Mouse (Mus musculus): ENCODE results near the gene P4ha2. TPM values are rescaled to one million over a fixed set of nuclear protein-coding genes. Genes with fewer than 3 reads are reported as not detected.

Gene P4ha2
- total RNA-seq, 2 experiments from 2014 or later, result 29.2 to 41.5 TPM

DNA sequence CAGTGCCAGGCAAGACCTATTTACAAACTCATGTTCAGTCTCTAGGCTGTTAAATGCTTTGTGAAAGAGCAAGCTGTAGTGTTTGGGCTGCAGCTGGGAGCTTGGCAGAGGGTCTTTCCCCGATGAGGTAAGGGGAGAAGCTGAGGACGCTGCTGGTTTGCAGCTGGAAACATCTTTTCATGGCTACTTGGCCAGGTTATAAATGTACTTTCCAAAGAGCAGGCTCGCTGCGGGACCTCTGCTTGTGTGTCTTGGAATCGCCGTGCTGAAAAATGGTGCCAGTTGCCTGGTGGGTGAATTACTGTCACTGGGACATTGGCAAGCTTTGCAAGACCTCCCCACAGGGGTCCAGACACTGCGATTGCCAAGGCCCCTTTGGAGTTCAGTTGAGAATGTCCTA is 7.3 kb downstream of the P4ha2 start:
- DNase-seq, result no peak

GRCm38 (mm10) chr11:54108131-54108530 is 8.2 kb downstream of the P4ha2 start:
- DNase-seq, result no peak

GRCm38 (mm10) chr11:54108894-54109293 is 9.0 kb downstream of the P4ha2 start:
- no peak for DNase-seq

DNA sequence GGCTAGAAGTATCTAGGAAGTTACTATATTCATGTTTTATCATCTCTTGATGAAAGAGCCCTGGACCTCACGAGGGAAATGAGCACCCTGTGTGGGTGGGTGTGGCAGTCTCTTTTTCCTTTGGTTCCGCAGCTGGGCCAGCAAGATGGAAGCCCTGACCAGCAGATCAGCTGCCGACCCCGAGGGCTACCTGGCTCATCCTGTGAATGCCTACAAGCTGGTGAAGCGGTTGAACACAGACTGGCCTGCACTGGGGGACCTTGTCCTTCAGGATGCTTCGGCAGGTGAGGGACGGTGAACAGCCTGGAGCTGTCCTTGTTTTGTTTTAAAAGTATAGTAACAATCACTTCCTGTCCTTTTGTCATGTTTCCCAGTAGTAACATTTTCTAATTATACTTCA is 11.4 kb downstream of the P4ha2 start:
- DNase-seq, result no peak

DNA sequence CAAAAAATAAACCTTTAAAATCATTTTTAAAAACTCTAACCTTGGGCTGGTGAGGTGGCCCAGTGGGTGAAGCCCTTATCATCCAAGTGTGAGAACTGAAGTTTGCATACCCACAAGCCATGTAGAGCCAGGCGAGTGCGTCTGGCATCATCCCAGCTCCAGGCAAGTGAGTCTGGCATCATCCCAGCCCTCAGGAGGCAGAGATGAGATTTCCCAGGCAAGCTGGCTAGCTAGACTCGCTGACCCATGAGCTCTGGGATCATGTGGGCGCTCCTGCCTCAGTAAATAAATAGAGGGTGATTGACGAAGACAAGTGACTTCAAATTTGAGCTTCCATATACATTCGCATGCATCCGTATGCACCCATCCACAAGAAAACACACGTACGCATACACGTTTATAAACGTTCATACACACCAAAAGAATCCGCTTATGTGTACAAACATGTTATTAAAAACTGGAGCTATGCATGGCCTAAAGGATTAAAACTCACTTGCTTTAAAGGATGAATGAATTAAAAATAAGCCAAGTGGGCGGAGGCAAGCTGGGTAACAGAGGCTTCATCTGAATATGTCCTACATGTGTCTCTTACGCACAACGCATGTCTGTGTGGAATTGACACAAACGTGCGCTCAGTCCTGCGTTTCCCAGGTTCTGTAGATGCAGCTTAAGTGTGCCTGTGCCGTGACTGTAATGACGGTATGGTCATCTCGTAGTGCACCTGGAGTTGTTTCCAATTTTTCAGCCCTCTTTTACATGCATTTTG is 12.3 kb downstream of the P4ha2 start:
- peak in 1 of 2 experiments; percentile 40 for DNase-seq

DNA sequence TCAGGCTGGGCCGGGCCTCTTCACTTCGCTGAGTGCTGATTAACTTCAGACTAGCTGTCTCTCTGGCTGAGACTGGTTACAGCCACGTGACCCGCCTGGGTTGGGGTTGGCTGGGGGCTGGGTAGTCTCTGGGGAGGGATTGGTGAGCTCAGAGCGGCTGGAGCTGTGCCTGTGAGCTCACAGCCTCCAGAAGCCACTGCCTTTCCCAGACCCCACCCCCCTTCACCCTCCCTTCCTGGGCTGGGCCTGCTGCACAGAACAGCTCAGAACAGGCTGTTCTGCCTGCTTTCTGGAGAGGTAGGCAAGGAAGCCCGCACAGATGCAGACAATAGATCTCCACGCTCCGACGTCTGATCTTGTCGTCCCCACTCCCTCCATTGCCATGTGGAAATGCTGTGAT is 13.0 kb downstream of the P4ha2 start:
- peak; percentile 96 to 97 for DNase-seq

- no peak for DNase-seq
These were observed 13.5 kb downstream of the P4ha2 start for GRCm38 (mm10) chr11:54113352-54113751.

DNA sequence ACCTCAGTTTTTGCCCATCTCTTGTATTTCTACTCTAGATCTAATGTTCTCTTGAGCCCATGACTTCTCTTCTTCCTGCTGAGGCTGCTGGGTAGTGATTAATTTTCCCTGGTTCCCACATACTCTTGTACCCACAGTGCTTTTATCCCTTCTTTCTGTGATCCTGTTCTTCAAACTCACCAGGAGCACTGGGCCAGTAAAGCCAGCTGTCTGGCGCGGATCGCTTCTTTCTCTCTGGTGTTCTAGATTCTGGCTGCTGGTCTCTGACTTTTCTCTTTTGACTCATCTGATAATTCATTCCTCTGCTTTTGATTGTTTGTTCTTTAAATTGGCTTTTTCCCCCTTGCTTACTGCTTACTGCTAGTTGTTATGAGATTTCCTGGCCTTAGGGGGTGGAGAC is 14.9 kb downstream of the P4ha2 start:
- DNase-seq, result no peak

GRCm38 (mm10) chr11:54115301-54115700 is 15.4 kb downstream of the P4ha2 start:
- no peak for DNase-seq

GRCm38 (mm10) chr11:54115911-54116310 is 16.0 kb downstream of the P4ha2 start:
- no peak for DNase-seq

DNA sequence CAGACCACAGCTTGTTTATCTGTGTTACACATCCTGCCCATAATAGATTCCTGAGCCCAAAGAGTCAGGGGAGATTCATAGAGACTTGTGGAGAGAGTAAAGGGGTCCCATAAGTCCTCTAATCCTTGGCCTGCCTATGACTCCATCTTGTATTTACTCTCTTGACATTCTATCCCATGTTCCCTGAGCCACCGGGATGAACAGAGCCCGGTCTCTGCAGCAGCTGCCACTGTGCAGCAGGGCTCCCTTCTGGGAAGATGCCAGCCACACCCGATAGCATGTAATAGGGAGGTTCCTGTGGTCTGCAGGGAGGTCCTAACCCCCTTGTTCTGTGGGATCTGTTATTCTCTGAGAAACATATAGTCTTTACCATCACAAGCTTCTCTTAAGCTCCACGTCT is 16.5 kb downstream of the P4ha2 start:
- DNase-seq, result no peak

GRCm38 (mm10) chr11:54117096-54117495 is 17.2 kb downstream of the P4ha2 start:
- DNase-seq, result no peak

DNA sequence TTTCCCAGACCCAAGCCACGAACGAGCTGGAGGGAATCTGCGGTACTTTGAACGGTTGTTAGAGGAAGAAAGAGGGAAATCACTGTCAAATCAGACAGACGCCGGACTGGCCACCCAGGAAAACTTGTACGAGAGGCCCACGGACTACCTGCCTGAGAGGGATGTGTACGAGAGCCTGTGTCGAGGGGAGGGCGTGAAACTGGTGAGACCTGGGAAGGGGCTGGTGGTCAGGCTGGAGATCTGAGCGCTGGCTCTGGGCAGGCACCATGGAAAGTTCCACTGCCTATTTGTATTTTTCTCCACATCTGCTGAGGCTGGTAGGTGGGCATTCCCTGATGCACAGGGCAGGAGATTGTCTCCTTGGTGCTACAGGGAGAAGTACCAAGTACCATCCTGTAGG is 19.2 kb downstream of the P4ha2 start:
- DNase-seq, result no peak

- DNase-seq, result no peak
These were observed 20.0 kb downstream of the P4ha2 start for GRCm38 (mm10) chr11:54119740-54120360.

DNA sequence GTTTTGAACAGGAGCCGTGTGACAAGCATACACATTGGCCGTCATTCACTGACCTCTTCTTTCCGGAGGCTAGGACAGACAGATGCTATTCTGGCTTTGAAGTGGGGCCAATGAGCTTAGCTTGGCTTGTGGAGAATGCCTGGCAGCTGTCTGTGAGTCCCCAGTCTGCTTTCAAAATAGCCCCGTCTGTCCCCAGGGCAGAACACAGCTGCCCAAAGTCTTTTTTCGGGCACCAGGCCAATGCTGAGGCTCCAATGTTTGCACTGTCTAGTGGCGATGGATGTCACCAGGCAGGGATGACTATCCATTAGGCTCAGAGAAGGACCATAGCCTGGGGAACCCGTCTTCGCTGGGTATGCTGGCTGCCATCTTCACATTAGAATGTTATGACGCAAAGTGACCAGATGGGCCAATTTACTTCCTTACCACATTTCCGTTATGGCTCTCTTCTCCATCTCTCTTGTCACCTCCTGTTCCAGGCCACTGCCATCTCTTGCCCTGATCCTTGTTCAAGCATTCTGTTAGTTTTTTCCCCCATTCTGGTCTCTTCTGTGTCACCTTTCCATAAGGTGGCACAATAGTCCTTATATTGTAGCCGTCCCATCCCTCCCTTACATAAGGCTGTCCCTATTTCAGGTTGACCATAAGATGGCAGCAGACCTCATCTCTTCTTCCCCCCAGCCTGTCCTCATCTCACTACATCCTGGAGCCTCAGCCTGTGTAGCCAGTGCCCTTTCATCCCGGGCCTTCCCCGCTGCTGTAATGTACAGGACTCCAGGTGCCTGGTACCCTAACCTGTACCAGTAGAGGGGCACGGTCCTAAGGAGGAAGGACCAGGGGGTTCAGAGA is 22.7 kb downstream of the P4ha2 start:
- peak in 1 of 2 experiments; percentile 50 for DNase-seq

- no peak for DNase-seq
These were observed 26.2 kb downstream of the P4ha2 start for GRCm38 (mm10) chr11:54125982-54126648.

DNA sequence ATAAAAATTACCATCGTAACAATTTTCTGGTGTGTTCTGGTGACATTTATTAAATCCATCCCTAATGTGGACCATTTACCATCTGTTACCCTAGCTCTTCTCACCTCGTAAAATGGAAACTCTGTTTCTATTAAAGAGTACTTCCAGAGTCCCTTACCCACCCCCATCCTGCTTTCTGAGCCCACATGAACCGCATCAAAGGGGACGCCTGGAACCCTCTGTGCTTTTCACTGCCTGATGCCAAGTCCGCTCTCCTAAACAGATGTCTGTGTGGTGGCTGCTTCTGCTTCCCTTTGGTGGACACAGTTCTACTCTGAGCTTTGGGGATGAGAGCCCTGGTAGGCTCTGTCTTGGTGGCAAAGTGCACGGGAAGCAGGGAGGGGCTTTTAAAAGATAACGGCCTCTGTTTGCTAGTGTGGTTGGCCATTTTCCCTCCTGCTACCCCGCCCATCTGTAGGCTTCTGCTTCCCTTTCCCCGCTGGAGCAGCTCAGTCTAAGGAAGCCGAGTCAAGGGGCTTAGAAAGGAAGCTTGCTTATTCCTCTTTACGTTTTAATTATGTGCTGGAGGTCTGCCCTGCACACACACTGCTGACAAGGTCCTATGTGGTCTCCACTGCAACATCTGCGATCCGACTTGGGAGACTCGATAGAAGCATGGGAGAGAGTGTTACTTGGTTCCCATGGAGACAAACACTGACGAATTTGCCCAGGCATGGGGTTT is 26.9 kb downstream of the P4ha2 start:
- DNase-seq, result no peak

DNA sequence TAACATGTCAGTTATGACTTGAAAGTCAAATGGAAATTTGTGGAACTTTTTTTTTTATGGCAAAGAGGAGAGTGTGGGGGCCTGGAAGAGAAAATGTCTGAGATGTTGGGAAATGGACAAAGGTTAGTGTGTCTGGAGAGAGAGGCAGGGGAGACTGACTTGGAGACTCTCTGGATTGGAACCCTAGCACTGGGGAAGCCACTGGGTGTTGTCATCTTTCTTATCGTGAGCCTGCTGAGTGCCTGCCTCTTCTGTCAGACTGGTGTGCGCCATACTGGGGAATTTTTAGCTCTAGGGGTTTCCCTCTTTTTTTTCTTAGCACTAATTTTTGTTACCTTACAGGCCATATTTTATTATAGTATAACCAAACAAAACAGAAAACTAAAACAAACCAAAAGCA is 27.5 kb downstream of the P4ha2 start:
- DNase-seq, result no peak

GRCm38 (mm10) chr11:54129955-54130354 is 30.1 kb downstream of the P4ha2 start:
- DNase-seq, result no peak

DNA sequence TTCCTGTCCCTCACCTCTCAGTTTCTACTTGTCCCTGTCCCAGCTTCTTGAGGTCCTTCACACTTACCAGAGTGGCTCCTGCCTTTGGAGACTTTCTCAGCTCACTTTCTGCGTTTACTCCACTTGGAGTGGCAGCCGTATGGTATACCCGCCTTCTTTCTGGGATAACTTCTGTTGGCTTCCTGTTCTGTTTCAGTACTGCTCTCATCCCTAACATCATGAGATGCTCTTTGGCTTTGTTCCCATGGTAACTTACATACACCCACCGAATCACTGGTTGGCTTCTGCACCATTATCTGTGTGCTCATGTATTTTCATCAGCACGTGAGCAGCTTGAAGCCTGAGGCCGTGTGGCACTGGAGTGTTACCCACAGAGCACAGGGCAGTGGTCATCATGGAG is 30.8 kb downstream of the P4ha2 start:
- no peak for DNase-seq

GRCm38 (mm10) chr11:54132290-54132689 is 32.4 kb downstream of the P4ha2 start:
- no peak for DNase-seq

DNA sequence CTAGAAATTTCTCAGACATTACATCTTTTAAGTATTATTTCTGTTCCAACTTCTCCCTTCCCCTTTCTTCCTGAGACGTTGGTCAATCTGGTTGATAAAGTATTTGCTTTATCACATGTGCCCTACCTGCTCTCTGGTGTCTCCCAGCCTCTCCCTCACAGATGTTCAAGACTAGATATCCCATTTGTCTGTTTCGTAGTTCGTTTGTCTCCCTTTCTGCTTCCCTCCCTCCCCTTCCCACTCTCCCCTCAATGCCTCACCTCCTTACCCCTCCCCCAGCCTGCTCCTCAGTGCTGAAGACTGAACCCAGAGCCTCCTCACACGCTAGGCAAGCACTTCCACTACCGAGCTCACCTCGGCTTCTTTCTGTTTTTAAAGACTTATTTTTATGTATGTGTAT is 35.0 kb downstream of the P4ha2 start:
- no peak for DNase-seq
